Mouse (Mus musculus): Measurements from ENCODE around the gene Cracr2b. TPM values are rescaled to one million over a fixed set of nuclear protein-coding genes. Genes with fewer than 3 reads are reported as not detected.
A peak's percentile ranks its signal among the peaks of the same experiment; 100 is the strongest.
"Not testable (repeated sequence)": the region's sequence is repeated elsewhere in the genome, so short reads cannot be mapped to it uniquely, and the experiment has no call there.

Gene Cracr2b
- total RNA-seq, 2 experiments from 2014 or later = 11.2 to 12.5 TPM

DNA sequence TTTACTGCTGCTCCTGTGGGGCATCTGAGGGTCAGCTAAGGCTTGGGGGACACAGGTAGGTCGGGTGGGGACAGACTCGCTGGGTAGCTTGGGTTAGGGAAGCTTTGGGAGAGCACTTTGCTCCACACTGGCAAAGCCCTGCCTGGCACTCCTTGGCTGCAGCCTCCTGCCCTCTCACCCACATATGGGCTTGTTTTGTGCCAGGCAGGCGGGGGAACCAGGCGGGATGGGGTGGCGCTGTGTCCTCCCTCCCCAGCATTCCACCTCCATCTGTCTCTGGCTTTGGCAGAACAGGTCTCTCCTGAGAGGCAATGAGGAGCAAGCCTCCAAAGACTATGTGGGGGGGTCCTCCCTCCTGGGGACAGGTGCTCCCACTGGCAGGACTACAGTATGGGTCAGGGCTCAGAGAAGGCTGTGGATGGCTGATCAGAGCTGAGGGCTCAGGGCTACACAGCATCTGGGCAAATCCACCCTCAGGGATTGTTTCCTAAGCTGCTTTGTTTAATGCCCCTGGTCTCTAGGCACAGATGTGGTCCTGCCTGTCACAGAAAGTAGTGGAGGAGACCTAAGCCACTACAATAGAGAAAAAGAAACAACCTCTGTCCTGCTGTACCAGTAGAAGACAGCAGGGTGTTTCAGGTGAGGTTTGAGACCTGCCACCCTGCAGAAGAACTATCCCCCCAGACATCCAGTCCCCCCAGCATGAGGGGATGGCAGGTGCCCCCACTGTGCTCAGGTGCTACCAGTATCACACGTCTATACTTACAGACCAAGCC, 28.0 kb upstream of the Cracr2b start:
- peak in 1 of 2 experiments; percentile 66 for DNase-seq (ENCODE audit: low spot score in 2 of 2)

DNA sequence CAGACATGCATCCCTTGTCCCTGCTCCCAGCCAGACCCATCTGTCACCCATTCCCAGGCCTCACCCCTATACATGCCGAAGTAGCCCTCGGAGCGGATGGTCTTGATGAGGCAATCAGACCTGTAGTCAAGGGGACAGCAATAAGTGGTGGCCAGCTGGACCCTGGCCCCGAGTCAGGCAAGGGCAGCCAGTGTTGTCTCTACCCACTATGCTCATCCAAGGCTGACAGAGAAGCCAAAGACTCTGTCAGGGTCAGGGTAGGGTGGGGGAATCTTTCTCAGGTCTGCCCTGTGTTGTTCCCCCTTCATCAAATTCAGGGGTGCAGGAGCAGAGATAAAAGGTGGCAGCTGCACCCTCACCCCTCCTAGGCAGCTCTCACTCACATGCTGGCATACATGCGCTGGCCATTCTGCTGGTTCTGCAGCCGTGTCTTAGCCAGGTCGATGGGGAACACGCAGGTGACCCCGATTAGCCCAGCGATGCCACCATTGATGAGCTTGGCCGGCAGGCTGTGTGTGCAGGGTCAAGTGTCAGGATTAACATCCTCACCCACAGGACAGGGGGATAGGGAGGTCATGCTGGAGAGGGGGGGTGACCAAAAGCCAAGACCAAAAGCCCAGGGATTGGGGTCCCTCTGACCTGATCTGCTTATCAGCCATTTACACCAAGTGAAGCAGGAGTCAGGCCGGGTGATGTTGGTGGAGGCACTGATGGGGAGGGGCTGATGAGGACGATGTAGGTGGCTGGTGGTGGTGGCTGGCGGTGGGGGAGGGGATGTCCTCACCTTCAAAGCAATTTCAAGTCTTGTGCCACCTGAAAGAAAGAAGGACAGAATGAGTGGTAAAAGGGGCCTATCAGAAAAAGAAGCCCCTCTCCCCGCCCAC, 27.1 kb upstream of the Cracr2b start:
- no peak for DNase-seq (ENCODE audit: low spot score in 2 of 2)

DNA sequence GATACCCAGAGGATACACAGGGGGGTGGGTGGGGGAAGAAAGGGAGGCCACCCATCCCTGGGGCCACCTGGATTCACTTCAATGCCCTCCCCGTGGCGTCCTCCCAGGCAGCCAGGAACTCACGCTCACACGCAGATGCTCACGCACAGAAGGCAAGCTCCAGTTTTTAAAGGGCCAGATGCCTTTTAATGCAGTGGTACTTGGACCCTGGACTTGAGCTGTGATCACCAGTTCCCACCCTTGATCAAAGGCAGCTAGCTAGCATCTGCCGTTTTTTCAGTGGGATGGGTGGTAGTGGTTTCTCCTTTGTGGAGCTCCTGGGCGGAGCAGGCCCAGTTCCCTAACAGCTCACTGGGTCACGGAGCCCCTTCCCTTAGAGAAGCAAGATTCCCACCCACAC, 26.4 kb upstream of the Cracr2b start:
- no peak for DNase-seq (ENCODE audit: low spot score in 2 of 2)

DNA sequence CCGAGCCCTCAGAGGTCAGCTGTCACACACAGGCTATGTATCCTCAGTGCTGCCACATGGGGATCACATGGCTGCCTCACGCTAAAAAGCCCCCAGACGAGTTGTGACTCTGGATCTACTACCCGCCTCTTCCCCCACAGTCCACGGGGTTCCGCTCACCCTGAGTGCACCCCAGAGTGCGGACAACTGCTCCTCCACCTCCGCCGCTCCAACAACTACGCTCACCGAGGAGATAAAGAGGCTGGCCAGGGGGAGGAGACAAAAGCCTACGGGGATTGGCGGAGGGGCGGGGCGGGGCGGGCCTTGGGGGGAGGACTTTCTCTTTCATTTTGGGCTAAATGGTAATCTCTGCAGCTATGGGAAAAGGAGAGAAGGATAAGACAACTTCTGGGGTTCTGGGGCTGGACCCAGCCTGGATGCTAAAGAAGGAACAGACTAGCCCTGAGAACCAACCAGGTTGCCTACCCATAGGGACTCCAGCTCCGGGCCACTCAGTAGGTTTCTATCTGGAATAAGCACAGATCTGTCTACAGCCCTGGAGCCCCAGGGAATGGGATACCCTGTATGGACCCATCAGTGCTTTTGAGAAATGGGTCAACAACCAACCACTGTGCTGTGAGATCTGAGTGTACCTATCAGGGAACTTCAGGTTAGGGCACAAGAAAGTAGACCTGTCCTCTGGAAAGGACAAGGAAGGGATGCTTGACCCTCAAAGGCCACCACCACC, 25.6 kb upstream of the Cracr2b start:
- DNase-seq (ENCODE audit: low spot score in 2 of 2) = peak; percentile 69 to 71

- DNase-seq (ENCODE audit: low spot score in 2 of 2) = no peak
Observed at GRCm38 (mm10) chr7:141435856-141436522, 24.9 kb upstream of the Cracr2b start.

DNA sequence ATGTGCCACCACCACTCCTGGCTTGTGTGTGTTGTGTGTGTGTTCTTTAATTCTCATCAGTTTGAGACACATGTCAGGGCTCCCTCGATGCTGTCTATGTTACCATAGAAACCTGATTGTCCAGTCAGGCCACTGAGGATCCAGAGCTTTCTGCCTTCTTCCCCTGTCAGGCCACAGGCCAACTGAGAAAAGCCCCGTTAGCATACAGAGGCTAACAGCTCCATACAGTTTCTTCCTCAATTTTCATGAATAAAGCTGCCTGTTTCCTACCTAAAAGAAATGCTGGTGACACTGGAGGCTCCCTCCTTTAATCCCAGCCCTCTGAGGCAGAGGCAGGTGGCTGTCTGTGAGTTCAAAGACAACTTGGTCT, 24.4 kb upstream of the Cracr2b start:
- no peak for DNase-seq (ENCODE audit: low spot score in 2 of 2)

- DNase-seq (ENCODE audit: low spot score in 2 of 2) = peak; percentile 82 to 85
Observed at GRCm38 (mm10) chr7:141437178-141438120, 23.4 kb upstream of the Cracr2b start, which contains the start of gene Slc25a22. Gene Slc25a22, minus strand, starts transcription at chr7:141437892.

DNA sequence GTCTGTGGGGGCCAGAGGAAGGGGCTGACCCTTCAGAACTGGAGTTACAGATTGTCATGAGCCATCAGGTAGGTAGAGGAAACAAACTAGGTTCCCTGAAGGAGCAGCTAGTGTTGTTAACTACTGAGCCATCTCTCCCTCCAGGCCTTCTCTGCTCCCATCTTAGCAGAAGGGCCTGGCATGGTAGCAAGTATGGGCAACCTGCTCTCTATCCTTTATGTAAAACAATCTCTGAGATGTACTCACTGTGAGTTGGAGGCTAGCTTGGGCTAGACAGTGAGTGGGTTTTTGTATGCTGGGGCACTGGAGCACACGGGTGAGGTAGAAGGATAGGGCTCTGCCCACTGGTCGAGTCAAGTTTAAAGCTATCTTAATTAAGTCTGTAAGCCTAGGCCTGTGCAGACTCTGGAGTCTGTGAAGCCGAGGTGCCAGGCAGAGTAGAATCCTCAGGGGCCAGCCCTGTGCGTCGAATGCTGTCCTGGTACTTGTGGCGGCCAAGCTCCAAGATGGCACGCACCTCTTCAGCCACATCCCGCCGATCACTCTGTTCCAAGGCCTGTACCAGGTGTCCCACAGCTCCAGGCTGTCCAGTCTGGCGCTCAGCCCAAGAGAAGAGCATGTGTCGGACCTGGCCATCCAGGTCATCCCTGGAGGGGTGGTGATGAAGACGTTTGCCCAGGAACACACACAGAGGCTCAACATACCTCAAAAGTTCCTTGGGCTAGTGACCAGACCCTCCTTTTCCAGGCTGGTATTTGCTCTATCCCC, 22.5 kb upstream of the Cracr2b start:
- no peak for DNase-seq (ENCODE audit: low spot score in 2 of 2)

DNA sequence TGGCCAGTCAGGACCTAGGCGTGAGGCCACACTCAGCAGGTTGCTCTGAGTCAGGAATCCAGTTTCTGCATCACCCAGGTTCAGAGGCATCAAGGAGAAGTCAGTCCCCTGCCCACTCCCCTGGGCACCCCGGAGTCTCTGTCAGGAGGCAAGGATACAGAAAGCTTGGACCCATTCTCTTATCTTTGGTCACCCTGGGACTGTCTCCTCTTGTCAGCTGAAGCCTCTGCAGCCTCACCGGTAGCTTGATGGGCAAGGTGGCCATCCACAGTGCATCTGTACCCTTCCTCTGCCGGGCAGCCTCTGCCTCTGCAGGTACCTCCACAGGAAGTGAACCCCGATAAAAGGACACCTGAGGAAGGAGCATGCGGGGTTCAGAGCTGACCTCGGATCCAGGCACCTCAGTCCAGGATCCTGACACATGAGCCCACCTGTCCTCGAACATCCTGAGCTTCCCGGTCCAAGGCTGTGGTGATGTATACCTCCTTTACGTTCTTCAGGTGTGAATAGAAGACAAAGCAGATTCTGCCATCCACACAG, 21.7 kb upstream of the Cracr2b start:
- no peak for DNase-seq (ENCODE audit: low spot score in 2 of 2)

DNA sequence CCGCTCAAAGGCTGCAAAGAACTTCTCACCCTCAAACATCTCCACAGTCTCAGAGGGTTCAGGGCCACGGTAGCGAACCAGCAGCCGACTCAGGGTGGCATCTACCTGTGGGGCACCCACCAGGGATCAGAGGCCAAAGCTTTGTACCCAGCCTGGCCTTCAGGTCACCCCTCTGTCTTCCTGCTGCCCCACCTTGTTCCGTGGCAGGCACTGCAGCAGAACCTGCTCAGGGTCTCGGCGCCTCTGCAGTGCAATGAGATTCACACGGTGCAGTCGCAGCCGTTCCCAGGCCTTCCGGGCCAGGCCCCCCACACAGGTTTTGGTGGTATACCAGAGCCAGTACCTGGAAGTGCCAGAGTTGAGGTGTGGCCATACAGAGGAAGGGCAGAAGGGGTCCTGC, 21.1 kb upstream of the Cracr2b start:
- no peak for DNase-seq (ENCODE audit: low spot score in 2 of 2)

DNA sequence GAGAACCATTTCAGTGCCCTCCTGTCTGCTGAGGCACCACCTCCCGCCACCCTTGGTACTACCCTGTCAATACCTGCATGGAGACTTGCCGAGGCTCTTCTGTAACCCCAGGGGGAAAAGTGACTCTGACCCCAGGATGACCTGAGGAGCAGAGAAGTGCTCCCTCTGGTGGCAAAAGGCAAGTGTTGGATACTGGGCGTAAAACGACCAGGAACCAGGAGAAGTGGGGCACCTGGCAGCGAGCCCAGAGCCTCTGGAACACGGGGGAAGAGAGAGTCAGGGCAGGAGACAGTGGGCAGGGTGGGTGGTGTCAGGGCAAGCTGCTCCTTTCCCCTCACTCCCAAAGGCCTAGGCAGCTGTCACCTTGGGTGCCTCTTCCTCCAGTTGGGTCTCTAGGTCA, 20.3 kb upstream of the Cracr2b start:
- DNase-seq (ENCODE audit: low spot score in 2 of 2) = no peak

DNA sequence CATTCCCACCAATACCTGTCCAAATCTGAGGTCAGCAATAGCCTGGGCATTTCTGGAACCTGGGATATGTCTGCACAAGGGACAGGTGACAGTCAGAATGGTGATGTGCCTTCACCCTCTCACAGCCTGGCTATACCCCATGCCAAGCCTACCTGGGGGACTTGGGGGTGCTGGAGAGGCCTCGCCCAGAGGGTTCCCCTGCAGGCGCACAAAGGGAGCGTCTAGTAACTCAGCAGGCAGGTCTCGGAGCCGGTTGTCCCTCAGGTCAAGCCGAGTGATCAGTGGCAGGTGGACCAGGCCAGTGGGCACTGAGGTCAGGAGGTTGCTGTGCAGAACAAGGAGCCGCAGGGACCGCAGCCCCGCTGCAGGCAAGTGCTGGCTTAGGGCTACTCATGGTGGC, 19.4 kb upstream of the Cracr2b start:
- no peak for DNase-seq (ENCODE audit: low spot score in 2 of 2)

- no peak for DNase-seq (ENCODE audit: low spot score in 2 of 2)
Observed at GRCm38 (mm10) chr7:141442199-141442598, 18.7 kb upstream of the Cracr2b start.

DNA sequence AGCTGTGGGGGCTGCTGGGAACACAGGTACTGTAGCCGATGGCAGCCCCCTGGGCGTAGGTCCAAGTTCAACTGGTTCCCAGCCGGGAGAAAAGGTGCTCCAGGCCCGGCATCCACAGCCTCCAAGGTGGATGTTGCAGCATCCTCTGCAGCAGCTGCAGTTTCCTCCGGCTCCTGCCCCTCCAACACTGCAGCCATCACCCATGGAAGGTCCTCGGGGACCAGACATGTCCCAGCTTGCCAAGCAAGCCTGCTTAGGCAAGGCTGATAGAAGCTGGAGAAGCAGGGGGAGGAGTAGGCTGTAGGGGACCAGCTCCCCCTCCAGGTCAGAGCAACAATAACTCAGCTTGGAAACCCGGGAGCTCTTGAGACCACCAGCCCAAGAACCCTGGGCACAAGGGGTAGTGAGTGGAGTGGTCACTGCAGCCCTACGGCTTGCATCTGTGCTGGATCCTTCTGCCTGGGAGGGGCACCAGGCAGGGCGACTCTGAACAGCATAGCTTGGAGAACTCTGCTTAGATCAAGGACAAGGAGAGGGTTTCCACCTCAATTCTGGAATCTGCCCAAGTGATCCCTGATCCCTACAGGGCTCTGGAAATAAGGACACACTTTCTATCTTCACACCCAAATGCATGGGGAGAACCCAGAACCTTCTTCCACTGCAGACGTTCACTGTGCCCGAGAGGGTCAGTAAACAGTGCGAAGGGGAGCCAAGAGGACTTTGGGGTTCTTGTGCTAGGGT, 17.6 kb upstream of the Cracr2b start:
- DNase-seq (ENCODE audit: low spot score in 2 of 2) = no peak

- DNase-seq (ENCODE audit: low spot score in 2 of 2) = peak; percentile 45 to 62
Observed at GRCm38 (mm10) chr7:141443828-141444237, 17.1 kb upstream of the Cracr2b start, which contains the start of gene Pidd1. Gene Pidd1, minus strand, starts transcription at chr7:141444025.

- DNase-seq (ENCODE audit: low spot score in 2 of 2) = not testable (repeated sequence)
Observed at GRCm38 (mm10) chr7:141446374-141446773, 14.5 kb upstream of the Cracr2b start.

- DNase-seq (ENCODE audit: low spot score in 2 of 2) = peak; percentile 94 to 95
Observed at GRCm38 (mm10) chr7:141447110-141447991, 13.5 kb upstream of the Cracr2b start, which contains the start of gene Rplp2. Gene Rplp2, plus strand, starts transcription at chr7:141447370.
